Mouse (Mus musculus): ENCODE results near the gene Tas2r124. TPM values are rescaled to one million over a fixed set of nuclear protein-coding genes. Genes with fewer than 3 reads are reported as not detected.

Tas2r124 gene
- polyA plus RNA-seq (2015; fragmentation: Nextera tagmentation; extraction: Ambion mirVana) = not detected in 2 replicates

DNA sequence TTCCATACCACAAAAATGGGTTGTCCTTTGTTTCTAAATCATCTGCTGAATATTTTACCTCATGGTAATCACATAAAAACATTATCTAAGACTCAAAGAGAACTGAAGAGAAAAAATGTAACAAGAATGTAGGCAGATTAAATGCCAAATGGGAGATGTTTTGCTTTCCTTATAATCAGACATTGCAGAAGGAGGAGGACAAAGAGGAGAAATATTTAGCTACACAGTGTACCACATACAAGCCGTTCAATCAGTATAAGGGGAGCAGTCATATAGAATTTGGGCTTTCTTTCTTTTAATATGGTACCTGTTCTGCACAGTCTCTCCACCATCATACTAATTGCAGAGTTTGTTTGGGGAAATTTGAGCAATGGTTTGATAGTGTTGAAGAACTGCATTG, at the start of gene Tas2r124:
Gene Tas2r124, plus strand, starts transcription at position 301 of the 400 bp plus-strand sequence.
- Histone ChIP-seq H3K4me1 (replicated peaks) (no peaks in the 10 kb centered on the region), H3K4me3 (no peak within 1 kb of the TSS), H3K4me2 (no peak within 1 kb of the TSS), H3K27me3 (no peaks in the 10 kb centered on the region), H3K27ac (replicated peaks) (no peak within 1 kb of the TSS), H3K36me3 (no peaks in the 10 kb centered on the region), H3K9ac (no peak within 1 kb of the TSS), H3K9me3 (no peaks in the 10 kb centered on the region)
- WGBS = 95% methylated on average over 1 of the region's 1 CpGs
- ATAC-seq (ENCODE audit: low read depth) = no peak

DNA sequence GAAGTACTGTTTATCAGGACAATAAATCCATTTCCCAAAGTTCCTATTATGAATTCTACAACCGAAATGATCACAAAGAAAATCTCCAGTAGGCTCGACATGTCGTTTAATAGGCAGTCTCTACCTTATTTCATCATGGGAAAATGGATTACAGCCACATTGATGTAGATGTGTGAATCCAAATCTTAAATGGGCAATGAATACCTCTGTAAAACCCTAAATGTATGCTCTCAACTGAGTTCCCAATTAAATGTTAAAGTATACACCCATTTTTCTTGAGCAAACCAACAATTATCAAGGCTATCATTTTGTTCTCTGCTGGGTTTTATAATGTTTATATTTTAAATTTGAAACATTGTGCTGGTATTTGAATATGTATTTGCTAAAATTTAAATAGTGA, 42.7 kb upstream of the Tas2r124 start, which contains the start of gene Tas2r122:
Gene Tas2r122, minus strand, starts transcription at position 101 of the 400 bp plus-strand sequence.
- 82% methylated on average over 3 of the region's 3 CpGs for WGBS
- no peaks in the 10 kb centered on the region for H3K36me3 ChIP-seq
- H3K9ac ChIP-seq = no peak within 1 kb of the TSS
- no peaks in the 10 kb centered on the region for H3K27me3 ChIP-seq
- H3K9me3 ChIP-seq = 0 out of 2 replicates have a peak, but pooled peaks cover 9% of the 10 kb centered on the region
- H3K4me2 ChIP-seq = no peak within 1 kb of the TSS
- H3K4me3 ChIP-seq = no peak within 1 kb of the TSS
- ATAC-seq (ENCODE audit: low read depth) = no peak
- no peaks in the 10 kb centered on the region for H3K4me1 ChIP-seq (replicated peaks)
- no peak within 1 kb of the TSS for H3K27ac ChIP-seq (replicated peaks)

- no peak within 1 kb of the TSS for H3K27ac ChIP-seq (replicated peaks)
- no peaks in the 10 kb centered on the region for H3K27me3 ChIP-seq
- no peak within 1 kb of the TSS for H3K9ac ChIP-seq
- no peak within 1 kb of the TSS for H3K4me2 ChIP-seq
- WGBS = 74% methylated on average over 2 of the region's 2 CpGs
- H3K36me3 ChIP-seq = no peaks in the 10 kb centered on the region
- ATAC-seq (ENCODE audit: low read depth) = no peak
- no peaks in the 10 kb centered on the region for H3K4me1 ChIP-seq (replicated peaks)
- no peaks in the 10 kb centered on the region for H3K9me3 ChIP-seq
- no peak within 1 kb of the TSS for H3K4me3 ChIP-seq
Observed at GRCm38 (mm10) chr6:132737935-132738334, 16.6 kb upstream of the Tas2r124 start, which contains the start of gene Tas2r115. Tas2r115 (minus strand) TSS chr6:132738035.

- Histone ChIP-seq H3K4me3 (no peak overlapping the region), H3K4me1 (replicated peaks) (no peaks in the 10 kb centered on the region), H3K27me3 (no peaks in the 10 kb centered on the region), H3K4me2 (no peak overlapping the region), H3K9me3 (no peaks in the 10 kb centered on the region), H3K9ac (no peak overlapping the region), H3K27ac (replicated peaks) (no peak overlapping the region), H3K36me3 (no peaks in the 10 kb centered on the region)
- 77% methylated on average over 2 of the region's 2 CpGs for WGBS
- ATAC-seq (ENCODE audit: low read depth) = no peak
Observed at GRCm38 (mm10) chr6:132750206-132750605, 4.3 kb upstream of the Tas2r124 start.

DNA sequence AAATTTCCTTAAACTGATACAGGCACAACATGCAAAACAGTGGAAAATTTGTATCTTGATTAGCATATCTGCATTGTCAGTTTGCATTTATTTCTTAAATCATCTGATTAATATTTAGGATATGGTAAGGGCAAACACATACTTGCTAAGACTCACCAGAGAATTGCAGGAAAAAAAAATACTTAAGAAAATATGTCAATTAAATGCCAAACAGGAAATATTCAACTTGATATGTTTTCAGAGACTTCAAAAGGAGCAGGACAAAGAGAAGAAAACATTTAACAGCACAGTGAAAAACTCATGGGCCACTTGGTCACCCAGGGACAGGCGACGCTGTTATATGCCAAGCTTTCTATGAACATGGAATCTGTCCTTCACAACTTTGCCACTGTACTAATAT, 7.3 kb downstream of the Tas2r124 start, which contains the start of gene Tas2r102:
Gene Tas2r102, plus strand, starts transcription at position 301 of the 400 bp plus-strand sequence.
- 97% methylated on average over 2 of the region's 2 CpGs for WGBS
- Histone ChIP-seq H3K27me3 (no peaks in the 10 kb centered on the region), H3K9ac (no peak within 1 kb of the TSS), H3K27ac (replicated peaks) (no peak within 1 kb of the TSS), H3K4me2 (no peak within 1 kb of the TSS), H3K36me3 (no peaks in the 10 kb centered on the region), H3K9me3 (no peaks in the 10 kb centered on the region), H3K4me3 (no peak within 1 kb of the TSS), H3K4me1 (replicated peaks) (no peaks in the 10 kb centered on the region)
- ATAC-seq (ENCODE audit: low read depth) = no peak

GRCm38 (mm10) chr6:132778062-132778461, 23.5 kb downstream of the Tas2r124 start, which contains the start of gene Tas2r136:
Tas2r136 (minus strand) TSS chr6:132778162.
- H3K9ac ChIP-seq = no peak within 1 kb of the TSS
- no peaks in the 10 kb centered on the region for H3K4me1 ChIP-seq (replicated peaks)
- no peak within 1 kb of the TSS for H3K27ac ChIP-seq (replicated peaks)
- no peak within 1 kb of the TSS for H3K4me2 ChIP-seq
- ATAC-seq (ENCODE audit: low read depth) = no peak
- no peaks in the 10 kb centered on the region for H3K36me3 ChIP-seq
- no peak within 1 kb of the TSS for H3K4me3 ChIP-seq
- H3K9me3 ChIP-seq = no peaks in the 10 kb centered on the region
- no peaks in the 10 kb centered on the region for H3K27me3 ChIP-seq

- Histone ChIP-seq H3K27me3 (no peaks in the 10 kb centered on the region), H3K36me3 (no peaks in the 10 kb centered on the region), H3K9ac (no peak overlapping the region), H3K4me1 (replicated peaks) (no peaks in the 10 kb centered on the region), H3K4me3 (no peak overlapping the region), H3K4me2 (no peak overlapping the region), H3K27ac (replicated peaks) (no peak overlapping the region), H3K9me3 (peaks cover 22% of the 10 kb centered on the region)
- no peak for ATAC-seq (ENCODE audit: low read depth)
- 18% methylated on average over 1 of the region's 1 CpGs for WGBS
Observed at GRCm38 (mm10) chr6:132795393-132795792, 40.9 kb downstream of the Tas2r124 start.

GRCm38 (mm10) chr6:132802518-132802917, 48.0 kb downstream of the Tas2r124 start, which contains the start of gene Tas2r117:
Tas2r117 (plus strand) TSS chr6:132802818.
- Histone ChIP-seq H3K9ac (no peak within 1 kb of the TSS), H3K27ac (replicated peaks) (no peak within 1 kb of the TSS), H3K4me1 (replicated peaks) (no peaks in the 10 kb centered on the region), H3K27me3 (no peaks in the 10 kb centered on the region), H3K36me3 (no peaks in the 10 kb centered on the region), H3K4me3 (no peak within 1 kb of the TSS), H3K9me3 (no peaks in the 10 kb centered on the region), H3K4me2 (no peak within 1 kb of the TSS)
- 91% methylated on average over 1 of the region's 1 CpGs for WGBS
- ATAC-seq (ENCODE audit: low read depth) = no peak

Other genes with a start within 250 kb of the Tas2r124 start
- gene Prh1, start 184.9 kb upstream of the Tas2r124 start, polyA plus RNA-seq (2015; fragmentation: Nextera tagmentation; extraction: Ambion mirVana) = not detected in 2 replicates
- not detected in 2 replicates for gene Prp2, start 158.8 kb upstream of the Tas2r124 start, polyA plus RNA-seq (2015; fragmentation: Nextera tagmentation; extraction: Ambion mirVana)
- not detected in 2 replicates for gene A630073D07Rik, start 103.2 kb upstream of the Tas2r124 start, polyA plus RNA-seq (2015; fragmentation: Nextera tagmentation; extraction: Ambion mirVana)
- not detected in 2 replicates for gene Tas2r120, start 97.8 kb upstream of the Tas2r124 start, polyA plus RNA-seq (2015; fragmentation: Nextera tagmentation; extraction: Ambion mirVana)
- not detected in 2 replicates for gene Tas2r121, start 53.7 kb upstream of the Tas2r124 start, polyA plus RNA-seq (2015; fragmentation: Nextera tagmentation; extraction: Ambion mirVana)
- not detected in 2 replicates for gene Tas2r122, start 42.8 kb upstream of the Tas2r124 start, polyA plus RNA-seq (2015; fragmentation: Nextera tagmentation; extraction: Ambion mirVana)
- gene Tas2r115, start 16.7 kb upstream of the Tas2r124 start, polyA plus RNA-seq (2015; fragmentation: Nextera tagmentation; extraction: Ambion mirVana) = not detected in 2 replicates
- gene Tas2r102, start 7.4 kb downstream of the Tas2r124 start, polyA plus RNA-seq (2015; fragmentation: Nextera tagmentation; extraction: Ambion mirVana) = not detected in 2 replicates
- not detected in 2 replicates for gene Tas2r136, start 23.4 kb downstream of the Tas2r124 start, polyA plus RNA-seq (2015; fragmentation: Nextera tagmentation; extraction: Ambion mirVana)
- not detected in 2 replicates for gene Tas2r117, start 48.1 kb downstream of the Tas2r124 start, polyA plus RNA-seq (2015; fragmentation: Nextera tagmentation; extraction: Ambion mirVana)
- not detected in 2 replicates for gene Tas2r123, start 92.4 kb downstream of the Tas2r124 start, polyA plus RNA-seq (2015; fragmentation: Nextera tagmentation; extraction: Ambion mirVana)
- gene Tas2r116, start 100.7 kb downstream of the Tas2r124 start, polyA plus RNA-seq (2015; fragmentation: Nextera tagmentation; extraction: Ambion mirVana) = not detected in 2 replicates
- gene Tas2r110, start 113.3 kb downstream of the Tas2r124 start, polyA plus RNA-seq (2015; fragmentation: Nextera tagmentation; extraction: Ambion mirVana) = not detected in 2 replicates
- gene Tas2r113, start 138.3 kb downstream of the Tas2r124 start, polyA plus RNA-seq (2015; fragmentation: Nextera tagmentation; extraction: Ambion mirVana) = not detected in 2 replicates
- 0.49 TPM in 1 of 2 replicates, not detected in the other for gene Tas2r125, start 154.9 kb downstream of the Tas2r124 start, polyA plus RNA-seq (2015; fragmentation: Nextera tagmentation; extraction: Ambion mirVana)
- gene Tas2r129, start 196.4 kb downstream of the Tas2r124 start, polyA plus RNA-seq (2015; fragmentation: Nextera tagmentation; extraction: Ambion mirVana) = not detected in 2 replicates
- not detected in 2 replicates for gene Tas2r131, start 203.2 kb downstream of the Tas2r124 start, polyA plus RNA-seq (2015; fragmentation: Nextera tagmentation; extraction: Ambion mirVana)
- gene Tas2r109, start 226.2 kb downstream of the Tas2r124 start, polyA plus RNA-seq (2015; fragmentation: Nextera tagmentation; extraction: Ambion mirVana) = not detected in 2 replicates

Measured in neural tube, embryonic 13.5 days (tissue).